In the genomic region with DNA sequence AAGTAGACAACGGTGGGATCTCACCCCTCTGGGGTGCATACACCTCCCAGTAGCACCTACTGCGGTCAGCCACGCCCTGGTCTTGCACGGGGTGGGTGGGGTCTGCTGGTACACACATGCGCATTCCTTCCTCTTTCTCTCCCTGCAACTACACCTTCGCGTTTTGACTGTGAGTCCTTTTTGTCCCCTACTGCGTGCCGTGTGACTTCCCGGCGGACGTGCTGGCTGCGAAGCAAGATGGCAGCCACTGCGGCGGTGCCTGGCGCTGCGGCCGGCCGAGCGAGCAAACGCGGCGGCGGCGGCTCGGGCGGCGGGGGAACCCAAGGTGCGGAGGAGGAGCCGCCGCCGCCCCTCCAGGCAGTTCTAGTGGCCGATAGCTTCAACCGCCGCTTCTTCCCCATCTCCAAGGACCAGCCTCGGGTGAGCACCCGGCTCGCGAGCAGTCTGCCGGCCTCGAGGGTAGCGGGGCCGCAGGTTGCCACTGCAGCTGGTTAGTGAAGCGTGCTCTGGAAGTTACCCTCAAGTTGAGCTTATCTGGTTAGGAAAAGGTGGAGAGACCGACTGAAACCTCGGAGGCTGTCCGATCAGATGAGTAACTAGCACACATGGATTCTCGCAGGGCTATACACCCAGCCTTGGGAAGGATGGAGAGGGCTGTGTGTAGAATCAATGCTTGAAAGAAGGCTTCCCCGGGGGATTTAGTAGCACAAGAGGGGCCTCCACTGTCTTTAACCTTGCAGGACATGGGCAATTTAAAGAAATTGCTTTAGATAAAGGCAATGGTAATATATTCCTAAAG, we compare ENCODE assay signal across 8 mouse cellular contexts. TPM values are rescaled to one million over a fixed set of nuclear protein-coding genes. Genes with fewer than 3 reads are reported as not detected.
DNase-seq lines count a peak whose midpoint lies in the region; ATAC-seq lines count a peak whose summit lies in the region.

A gene (plus strand): TSS at position 141 of the 799 bp plus-strand sequence.

- peak within 1 kb of the TSS; percentile 94 for H3K4me3 ChIP-seq in forebrain, embryonic 14.5 days (ENCODE audit: low read depth, low read length)
- H3K4me3 ChIP-seq in neural tube, embryonic 15.5 days (replicated peaks): peak within 1 kb of the TSS; percentile 94

- peak within 1 kb of the TSS; percentile 90 for H3K9ac ChIP-seq in forebrain, embryonic 14.5 days (ENCODE audit: low read length)
- H3K9ac ChIP-seq in neural tube, embryonic 15.5 days (replicated peaks): peak within 1 kb of the TSS; percentile 94

- peak; percentile 96 for ATAC-seq in forebrain, embryonic 14.5 days
- peak; percentile 94 for ATAC-seq in neural tube, embryonic 15.5 days (ENCODE audit: low FRiP score)

- 2% methylated on average over 49 of the region's 49 CpGs for WGBS in forebrain, embryonic 14.5 days
- 1% methylated on average over 49 of the region's 49 CpGs for WGBS in neural tube, embryonic 15.5 days

- peak within 1 kb of the TSS; percentile 83 for H3K4me2 ChIP-seq in forebrain, embryonic 14.5 days (ENCODE audit: low read length)
- H3K4me2 ChIP-seq in neural tube, embryonic 15.5 days: peak within 1 kb of the TSS; percentile 85

- DNase-seq in ES-CJ7 (ENCODE audit: low read depth, low spot score): peak; percentile 99
- DNase-seq in cerebellum, adult 11 months: peak; percentile 93
- DNase-seq in forebrain, embryonic 14.5 days (ENCODE audit: low spot score): peak; percentile 95
- DNase-seq in heart, postnatal 14 days: peak; percentile 89 to 92
- DNase-seq in layer of hippocampus, adult 11-12 months (ENCODE audit: low spot score): peak; percentile 94
- peak; percentile 97 to 98 for DNase-seq in lung, adult 18-20 months
- peak; percentile 92 for DNase-seq in testis, postnatal 14 days (ENCODE audit: low spot score)

- H3K9me3 ChIP-seq in forebrain, embryonic 14.5 days (replicated peaks; ENCODE audit: control insufficient read depth, low read length): no peaks in the 10 kb centered on the region
- no peaks in the 10 kb centered on the region for H3K9me3 ChIP-seq in neural tube, embryonic 15.5 days (replicated peaks)

- H3K27me3 ChIP-seq in forebrain, embryonic 14.5 days (replicated peaks; ENCODE audit: control insufficient read depth, insufficient read depth, low read length): peaks cover 5% of the 10 kb centered on the region
- no peaks in the 10 kb centered on the region for H3K27me3 ChIP-seq in neural tube, embryonic 15.5 days (replicated peaks)

- intact Hi-C loops in heart, postnatal 14 days (cut with DNase I): loop anchor here (2.0 to 5.0 kb wide), 3 partner anchors 18 to 263 kb away; a partner anchor contains a TSS

- 0 out of 2 replicates have a peak, but pooled peaks cover 5% of the 10 kb centered on the region for H3K4me1 ChIP-seq in forebrain, embryonic 14.5 days (ENCODE audit: control insufficient read depth, insufficient read depth, low read length)
- peaks cover 24% of the 10 kb centered on the region for H3K4me1 ChIP-seq in neural tube, embryonic 15.5 days

- H3K36me3 ChIP-seq in forebrain, embryonic 14.5 days (ENCODE audit: control insufficient read depth, insufficient read depth, low read length): peaks cover 29% of the 10 kb centered on the region
- peaks cover 32% of the 10 kb centered on the region for H3K36me3 ChIP-seq in neural tube, embryonic 15.5 days

- peak within 1 kb of the TSS; percentile 78; the same call in 1 of the 2 replicates for H3K27ac ChIP-seq in forebrain, embryonic 14.5 days (ENCODE audit: low read depth, low read length)
- peak within 1 kb of the TSS; percentile 87 for H3K27ac ChIP-seq in neural tube, embryonic 15.5 days (replicated peaks)

RNA-seq across cellular contexts. Expression of the gene that starts here (rescaled TPM):
- 90.3 and 92.1 TPM in 2 replicates for polyA plus RNA-seq in forebrain, embryonic 14.5 days (2014; fragmentation: Nextera tagmentation; extraction: Ambion mirVana)
- 10 to 100 TPM; 49.7 to 50.4 TPM for total RNA-seq in heart, postnatal 14 days (2021)
- polyA plus RNA-seq in neural tube, embryonic 15.5 days (2015; fragmentation: Nextera tagmentation; extraction: Ambion mirVana): 100 and 103 TPM in 2 replicates

Comparison
In these comparisons a context has a peak if more than half of its experiments do, and no peak if none do; other contexts are left out.
1. Peak in every context shown above with its lines: DNase-seq, ATAC-seq, H3K4me3 ChIP-seq and H3K27ac ChIP-seq.